Mouse (Mus musculus): ENCODE data around the gene Pou5f1.

GRCm38 (mm10) chr17:35532360-35532759 is 26.5 kb downstream of the Pou5f1 start:
- TF ChIP-seq POLR2A (IDR thresholded peaks at IDR 0.05; ENCODE audit: insufficient read depth, low read length) (no peak), CTCF (IDR thresholded peaks at IDR 0.05; ENCODE audit: low read depth, low read length) (no peak)

Data from ES-Bruce4 (cell line).